Mouse (Mus musculus) neural tube, embryonic 15.5 days (tissue): ENCODE data around the gene Mtfr2. TPM values are rescaled to one million over a fixed set of nuclear protein-coding genes. Genes with fewer than 3 reads are reported as not detected.

ENCODE experiments used
- ATAC-seq: fragments of 200-750 bp; cut with Nextera tagmentation; 2 replicates; pipeline ENCODE4 v1.8.0; 2017; ENCODE audit warnings: mild to moderate bottlenecking, moderate TSS enrichment, moderate library complexity; ENCODE audit not compliant: low FRiP score
- H3K27ac ChIP-seq: fragments of 300-500 bp; sonication (generic); replicated peaks from 2 replicates; pipeline ENCODE4 v1.5.1; 2015; ENCODE audit warnings: mild to moderate bottlenecking, inconsistent platforms
- H3K27me3 ChIP-seq: fragments of 300-500 bp; sonication (generic); replicated peaks from 2 replicates; pipeline ENCODE4 v1.6.1; 2015; ENCODE audit warnings: inconsistent platforms
- H3K36me3 ChIP-seq: fragments of 300-500 bp; sonication (generic); 2 replicates; pipeline ENCODE4 v1.6.1; 2015; ENCODE audit warnings: inconsistent platforms
- H3K4me1 ChIP-seq: fragments of 300-500 bp; sonication (generic); 2 replicates; pipeline ENCODE4 v1.6.1; 2015; ENCODE audit warnings: inconsistent platforms
- H3K4me2 ChIP-seq: fragments of 300-500 bp; sonication (generic); 2 replicates; pipeline ENCODE4 v1.6.1; 2015; ENCODE audit warnings: inconsistent platforms, mild to moderate bottlenecking, moderate library complexity
- H3K4me3 ChIP-seq: fragments of 300-500 bp; sonication (generic); replicated peaks from 2 replicates; pipeline ENCODE4 v1.5.1; 2015; ENCODE audit warnings: mild to moderate bottlenecking, inconsistent platforms
- H3K9ac ChIP-seq: fragments of 300-500 bp; sonication (generic); replicated peaks from 2 replicates; pipeline ENCODE4 v1.6.1; 2015; ENCODE audit warnings: mild to moderate bottlenecking, inconsistent platforms
- H3K9me3 ChIP-seq: fragments of 300-500 bp; sonication (generic); replicated peaks from 2 replicates; pipeline ENCODE4 v1.6.1; 2016; ENCODE audit warnings: inconsistent platforms
- WGBS: fragments of 180-500 bp; shearing (Covaris S2); methylation state at CpG from one replicate; pipeline ENCODE4 v1.1.7; 2015; ENCODE audit warnings: mixed read lengths; 5-methylcytosine and 5-hydroxymethylcytosine counted together
- polyA plus RNA-seq: library from polyadenylated mRNA; unstranded; fragments of >200 nt; fragmentation: Nextera tagmentation; extraction: Ambion mirVana; gene quantifications from 2 replicates; pipeline ENCODE4 v1.2.1, GENCODE M21; 2015

Gene Mtfr2
- polyA plus RNA-seq, 1 experiment from 2014 or later, result 0.31 TPM

DNA sequence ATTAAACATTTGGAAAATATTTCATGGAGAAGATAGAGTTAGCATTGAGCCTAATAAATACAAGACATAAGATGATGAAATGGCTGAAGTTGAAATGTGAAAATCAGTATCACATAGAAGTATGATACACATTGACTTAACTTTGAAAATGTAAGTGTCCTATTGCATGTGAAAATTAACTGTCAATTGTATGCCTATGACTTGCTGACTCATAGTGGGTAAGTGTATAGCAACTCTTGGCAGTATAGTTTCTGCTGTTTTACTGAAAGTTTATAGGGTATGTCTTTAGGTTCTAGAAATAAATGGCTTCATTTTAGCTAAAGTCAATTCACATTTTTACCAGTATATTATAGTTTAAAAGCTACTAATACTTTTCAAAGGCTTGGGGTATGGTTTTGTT, 21.3 kb upstream of the Mtfr2 start:
- peaks cover 41% of the 10 kb centered on the region for H3K36me3 ChIP-seq
- no peak overlapping the region for H3K27ac ChIP-seq
- no peak for ATAC-seq

DNA sequence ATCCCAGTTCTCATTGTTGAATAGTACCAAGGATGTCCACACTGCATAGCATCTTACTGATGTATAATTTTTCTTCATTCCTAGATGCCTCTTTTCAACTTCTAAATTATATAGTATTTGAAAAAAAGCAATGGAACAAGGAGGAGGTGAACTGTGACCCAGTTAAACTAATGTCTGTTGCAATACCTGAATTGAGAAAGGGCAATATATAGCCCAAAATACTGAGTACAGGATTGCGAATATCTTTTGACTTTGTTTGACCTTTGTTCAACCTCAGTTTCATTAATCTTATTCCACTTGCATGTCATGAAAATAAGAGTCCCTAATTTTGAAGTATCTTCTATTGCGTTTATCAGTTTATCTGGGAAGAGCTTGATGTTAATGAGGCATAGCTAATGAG, 16.3 kb upstream of the Mtfr2 start:
- Histone ChIP-seq H3K4me3 (no peak overlapping the region), H3K36me3 (peaks cover 52% of the 10 kb centered on the region), H3K27me3 (no peaks in the 10 kb centered on the region), H3K9me3 (no peaks in the 10 kb centered on the region), H3K4me2 (no peak overlapping the region), H3K4me1 (no peaks in the 10 kb centered on the region), H3K9ac (no peak overlapping the region), H3K27ac (no peak overlapping the region)
- 69% methylated on average over 2 of the region's 2 CpGs for WGBS
- no peak for ATAC-seq

More for the DNA sequence above, 21.3 kb upstream of the Mtfr2 start:
- no peaks in the 10 kb centered on the region for H3K4me1 ChIP-seq
- no peaks in the 10 kb centered on the region for H3K9me3 ChIP-seq
- H3K27me3 ChIP-seq, result no peaks in the 10 kb centered on the region
- no peak overlapping the region for H3K9ac ChIP-seq
- H3K4me2 ChIP-seq, result no peak overlapping the region
- H3K4me3 ChIP-seq, result no peak overlapping the region

DNA sequence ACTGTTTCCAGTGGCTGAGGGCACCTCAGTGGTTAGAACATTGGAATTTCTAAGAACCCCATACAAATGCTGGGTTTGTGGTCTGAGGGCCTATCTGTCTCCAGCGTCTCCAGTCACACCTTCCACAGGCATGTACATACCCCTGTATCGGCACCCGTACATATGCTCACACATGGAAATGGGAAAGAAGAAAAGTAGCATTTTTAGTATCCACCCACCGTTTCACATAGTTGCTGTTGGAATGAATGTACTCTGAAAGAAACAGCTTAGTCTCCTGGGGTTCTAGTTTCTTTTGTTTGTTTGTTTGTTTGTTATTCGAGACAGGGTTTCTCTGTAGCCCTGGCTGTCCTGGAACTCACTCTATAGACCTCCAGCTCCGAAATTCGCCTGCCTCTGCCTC, 9.7 kb upstream of the Mtfr2 start:
- ATAC-seq, result no peak
- Histone ChIP-seq H3K9me3 (no peaks in the 10 kb centered on the region), H3K27ac (no peak overlapping the region), H3K9ac (no peak overlapping the region), H3K4me3 (no peak overlapping the region), H3K27me3 (no peaks in the 10 kb centered on the region), H3K36me3 (peaks cover 60% of the 10 kb centered on the region), H3K4me2 (no peak overlapping the region), H3K4me1 (no peaks in the 10 kb centered on the region)
- 91% methylated on average over 7 of the region's 7 CpGs for WGBS

DNA sequence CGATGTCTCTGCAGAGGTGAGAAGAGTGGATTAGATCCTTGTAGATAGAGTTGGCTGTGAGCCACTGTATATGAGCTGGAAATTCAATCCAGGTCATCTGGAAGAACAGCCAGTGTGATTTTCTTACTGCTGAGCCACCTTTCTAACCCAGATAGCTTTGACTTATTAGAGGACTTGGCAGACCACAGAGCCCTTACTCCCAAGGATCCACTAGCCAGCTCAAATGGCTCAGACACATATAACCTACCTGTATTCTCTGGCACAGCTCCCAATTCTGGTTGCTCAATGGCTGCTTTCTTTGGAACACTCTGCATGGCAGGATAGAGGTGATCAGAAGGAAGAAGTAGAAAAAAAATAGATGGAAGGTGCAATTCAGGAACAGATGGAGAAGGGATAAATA, 1.8 kb upstream of the Mtfr2 start:
- Histone ChIP-seq H3K4me2 (no peak overlapping the region), H3K9ac (no peak overlapping the region), H3K27me3 (no peaks in the 10 kb centered on the region), H3K9me3 (no peaks in the 10 kb centered on the region), H3K27ac (no peak overlapping the region), H3K4me1 (peaks cover 9% of the 10 kb centered on the region), H3K36me3 (peaks cover 34% of the 10 kb centered on the region), H3K4me3 (no peak overlapping the region)
- ATAC-seq, result no peak
- 79% methylated on average over 1 of the region's 1 CpGs for WGBS

DNA sequence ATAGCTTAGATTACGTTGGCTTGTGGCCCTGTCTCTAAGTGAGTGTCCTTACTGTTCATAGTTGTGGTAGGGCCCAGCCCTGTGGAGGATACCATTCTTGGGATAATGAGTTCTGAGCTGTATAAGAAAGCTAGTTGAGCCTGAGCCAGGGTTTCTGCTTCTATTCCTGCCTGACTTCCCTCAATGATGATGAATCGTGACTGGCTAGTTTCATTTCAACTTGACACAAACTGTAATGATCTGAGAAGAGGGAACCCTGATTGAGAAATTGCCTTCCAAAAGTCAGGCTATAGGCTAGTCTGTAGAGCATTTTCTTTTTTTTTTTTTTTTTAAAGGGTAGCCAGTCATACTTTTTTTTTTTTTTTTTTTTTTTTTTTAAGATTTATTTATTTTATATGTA, 1.3 kb downstream of the Mtfr2 start:
- H3K27ac ChIP-seq, result no peak overlapping the region
- no peak overlapping the region for H3K4me3 ChIP-seq
- no peak overlapping the region for H3K4me2 ChIP-seq
- ATAC-seq, result no peak
- 89% methylated on average over 2 of the region's 2 CpGs for WGBS
- no peak overlapping the region for H3K9ac ChIP-seq
- H3K36me3 ChIP-seq, result peaks cover 14% of the 10 kb centered on the region
- no peaks in the 10 kb centered on the region for H3K27me3 ChIP-seq
- no peaks in the 10 kb centered on the region for H3K9me3 ChIP-seq
- peaks cover 9% of the 10 kb centered on the region for H3K4me1 ChIP-seq

DNA sequence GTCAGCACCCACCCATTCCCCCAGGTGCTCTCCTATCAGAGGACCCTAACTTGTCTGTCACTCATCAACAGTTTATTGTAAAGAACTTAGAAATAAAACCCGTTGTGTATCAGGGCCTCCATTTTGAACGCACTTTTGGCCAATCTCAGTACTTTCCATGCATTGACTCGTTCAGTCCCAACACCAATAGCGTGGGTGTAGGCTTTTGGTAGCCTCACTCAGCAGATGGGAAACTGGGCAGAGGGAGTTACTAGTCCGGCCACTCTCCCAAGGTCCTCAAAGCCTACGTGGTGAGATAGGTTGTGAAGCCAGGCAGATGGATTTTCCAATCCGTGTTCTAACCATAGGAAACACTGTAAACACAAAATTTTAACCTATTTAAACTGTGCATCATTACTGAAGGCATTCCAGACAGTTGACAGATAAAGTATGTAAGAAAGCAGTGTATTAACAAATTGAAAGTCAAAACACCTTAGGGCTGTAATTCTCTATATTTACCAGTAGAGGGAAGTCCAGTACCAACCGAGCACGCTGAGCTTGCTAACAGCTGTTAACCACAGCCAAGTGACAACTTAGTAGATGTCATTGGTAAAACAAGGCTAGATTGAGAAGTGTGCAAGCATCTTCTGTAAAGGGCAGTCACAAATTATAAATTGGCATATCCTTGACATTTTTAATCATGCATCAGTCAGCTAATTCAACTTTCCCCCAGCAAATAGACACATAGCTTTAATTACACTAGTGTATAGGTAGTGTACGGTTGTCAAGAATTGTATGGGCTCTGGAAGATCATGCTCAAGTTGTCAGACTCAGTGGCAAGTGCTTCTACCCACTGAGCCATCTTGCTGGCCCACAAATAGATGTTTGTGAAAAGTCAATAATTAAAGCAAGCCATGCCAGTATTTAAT, 14.2 kb downstream of the Mtfr2 start:
- no peak overlapping the region for H3K9ac ChIP-seq
- H3K4me3 ChIP-seq, result no peak overlapping the region
- WGBS, result 62% methylated on average over 10 of the region's 10 CpGs

DNA sequence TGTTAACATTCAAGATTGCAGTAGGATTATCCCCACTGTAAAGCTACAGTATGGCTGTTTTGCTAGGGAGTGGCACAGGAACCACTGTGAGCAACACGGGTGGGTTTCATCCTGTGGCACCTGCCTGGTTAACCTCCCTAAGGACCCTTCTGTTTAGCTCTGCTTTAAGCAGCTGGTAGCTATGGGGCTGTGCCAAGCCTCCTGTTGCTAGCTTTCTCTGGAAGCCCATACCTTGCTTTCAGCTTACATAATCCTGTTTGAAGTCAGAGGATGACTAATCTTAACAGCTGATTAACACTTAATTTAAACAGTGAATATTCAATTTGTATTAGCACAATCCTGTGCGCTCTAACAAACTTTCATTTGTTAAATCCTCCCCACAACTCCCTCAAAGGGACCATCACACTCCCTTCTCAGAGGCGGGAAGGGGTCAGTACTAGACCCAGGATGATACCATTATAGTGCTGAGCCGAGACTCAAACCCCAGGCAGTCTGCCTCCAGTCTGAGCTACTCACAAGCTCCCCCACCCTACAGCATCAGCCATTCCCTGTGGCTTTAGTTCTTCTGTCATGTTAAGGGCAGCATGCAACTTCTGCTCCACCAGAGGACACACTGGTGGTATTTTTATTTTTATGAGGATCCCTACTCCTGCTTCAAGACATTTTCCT, 15.0 kb downstream of the Mtfr2 start:
- Histone ChIP-seq H3K9me3 (no peaks in the 10 kb centered on the region), H3K36me3 (no peaks in the 10 kb centered on the region), H3K4me2 (no peak overlapping the region), H3K4me3 (no peak overlapping the region), H3K9ac (no peak overlapping the region), H3K27me3 (no peaks in the 10 kb centered on the region), H3K27ac (no peak overlapping the region), H3K4me1 (no peaks in the 10 kb centered on the region)
- peak; percentile 28; the same call in 1 of the 2 replicates for ATAC-seq
- WGBS, result 74% methylated on average over 4 of the region's 4 CpGs

More for the DNA sequence above, 14.2 kb downstream of the Mtfr2 start:
- no peak overlapping the region for H3K27ac ChIP-seq
- H3K4me1 ChIP-seq, result no peaks in the 10 kb centered on the region
- no peaks in the 10 kb centered on the region for H3K36me3 ChIP-seq
- H3K4me2 ChIP-seq, result no peak overlapping the region
- H3K9me3 ChIP-seq, result no peaks in the 10 kb centered on the region
- H3K27me3 ChIP-seq, result no peaks in the 10 kb centered on the region
- ATAC-seq, result peak; percentile 87

DNA sequence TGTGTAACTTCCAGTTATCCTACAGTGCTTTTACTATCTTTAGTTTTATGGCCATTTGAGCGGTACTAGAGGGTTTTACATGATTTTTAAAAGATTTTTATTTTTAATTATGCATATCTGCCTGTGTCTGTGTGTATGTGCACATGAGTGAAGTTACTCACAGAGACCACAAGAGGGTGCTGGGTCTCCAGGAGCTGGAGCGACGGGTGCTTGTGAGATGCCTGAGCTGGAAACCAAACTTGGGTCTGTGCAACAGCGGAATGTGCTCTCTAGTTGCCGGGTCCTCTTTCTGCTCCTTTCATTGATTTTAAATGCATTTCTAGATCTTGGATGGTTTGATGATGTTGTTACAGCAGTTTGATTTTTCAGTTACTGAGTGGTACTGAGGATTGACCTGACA, 24.5 kb downstream of the Mtfr2 start:
- Histone ChIP-seq H3K27ac (no peak overlapping the region), H3K9me3 (no peaks in the 10 kb centered on the region), H3K27me3 (no peaks in the 10 kb centered on the region), H3K4me2 (no peak overlapping the region), H3K36me3 (no peaks in the 10 kb centered on the region), H3K4me1 (no peaks in the 10 kb centered on the region), H3K9ac (no peak overlapping the region), H3K4me3 (no peak overlapping the region)
- no peak for ATAC-seq
- WGBS, result 92% methylated on average over 5 of the region's 5 CpGs

DNA sequence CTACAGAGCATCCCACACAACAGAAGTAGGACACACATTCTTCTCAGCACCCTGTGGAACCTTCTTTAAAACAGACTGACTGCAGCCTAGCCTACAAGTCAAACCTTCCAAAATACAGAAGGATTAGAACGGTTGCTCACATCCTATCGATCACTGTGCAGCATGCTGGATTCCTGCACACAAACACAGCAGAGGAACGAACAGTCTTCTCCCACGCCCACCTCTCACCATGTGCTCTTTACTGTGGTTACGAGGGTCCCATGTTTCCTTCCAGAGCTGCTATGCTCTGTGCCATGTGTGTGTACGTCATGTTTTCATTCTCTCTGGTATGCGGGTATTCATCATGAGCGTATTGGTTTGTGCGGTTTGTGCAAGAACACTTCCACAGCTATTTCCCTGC, 30.1 kb downstream of the Mtfr2 start:
- H3K27ac ChIP-seq, result no peak overlapping the region

DNA sequence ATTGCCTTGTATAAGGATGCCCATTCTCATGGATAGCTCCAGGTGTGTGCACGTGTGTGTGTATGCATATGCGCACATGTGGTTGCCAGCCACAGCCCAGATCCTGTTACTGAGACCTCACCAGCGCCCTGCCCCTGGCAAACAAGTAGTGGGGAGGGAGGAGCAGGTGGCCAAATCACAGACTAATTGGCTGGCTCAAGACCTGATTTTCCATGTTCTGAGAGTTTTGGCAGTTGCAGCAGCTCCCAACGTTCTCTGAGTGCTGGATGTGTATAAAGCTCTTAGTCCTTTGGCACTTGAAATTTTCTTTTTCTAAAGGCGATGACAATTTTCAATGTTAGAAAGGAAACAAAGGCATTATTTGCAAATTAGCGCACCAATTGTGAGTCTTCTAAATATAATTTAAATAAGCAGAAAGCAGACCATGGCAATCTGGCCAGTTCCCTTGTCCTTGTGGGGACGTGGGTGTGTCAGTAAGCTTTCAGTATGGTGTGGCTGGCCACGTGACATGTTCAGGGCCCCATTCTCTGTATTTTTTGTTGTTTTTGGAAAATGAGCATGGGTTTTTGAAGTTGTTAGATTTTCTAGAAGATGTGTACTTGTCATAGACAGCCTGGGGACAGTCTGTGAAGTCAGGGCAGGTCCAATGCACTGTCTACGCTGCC, 31.6 kb downstream of the Mtfr2 start:
- Histone ChIP-seq H3K36me3 (no peaks in the 10 kb centered on the region), H3K9ac (no peak overlapping the region), H3K27me3 (no peaks in the 10 kb centered on the region), H3K4me2 (no peak overlapping the region), H3K27ac (no peak overlapping the region), H3K4me1 (peaks cover 11% of the 10 kb centered on the region; the same call in 1 of the 2 replicates), H3K4me3 (no peak overlapping the region), H3K9me3 (no peaks in the 10 kb centered on the region)
- ATAC-seq, result no peak
- WGBS, result 85% methylated on average over 9 of the region's 9 CpGs

More for the DNA sequence above, 30.1 kb downstream of the Mtfr2 start:
- WGBS, result 93% methylated on average over 9 of the region's 9 CpGs
- no peaks in the 10 kb centered on the region for H3K27me3 ChIP-seq
- 0 out of 2 replicates have a peak, but pooled peaks cover 5% of the 10 kb centered on the region for H3K4me1 ChIP-seq
- no peak overlapping the region for H3K4me3 ChIP-seq
- no peak overlapping the region for H3K9ac ChIP-seq
- ATAC-seq, result no peak
- no peaks in the 10 kb centered on the region for H3K9me3 ChIP-seq
- H3K36me3 ChIP-seq, result no peaks in the 10 kb centered on the region
- no peak overlapping the region for H3K4me2 ChIP-seq

DNA sequence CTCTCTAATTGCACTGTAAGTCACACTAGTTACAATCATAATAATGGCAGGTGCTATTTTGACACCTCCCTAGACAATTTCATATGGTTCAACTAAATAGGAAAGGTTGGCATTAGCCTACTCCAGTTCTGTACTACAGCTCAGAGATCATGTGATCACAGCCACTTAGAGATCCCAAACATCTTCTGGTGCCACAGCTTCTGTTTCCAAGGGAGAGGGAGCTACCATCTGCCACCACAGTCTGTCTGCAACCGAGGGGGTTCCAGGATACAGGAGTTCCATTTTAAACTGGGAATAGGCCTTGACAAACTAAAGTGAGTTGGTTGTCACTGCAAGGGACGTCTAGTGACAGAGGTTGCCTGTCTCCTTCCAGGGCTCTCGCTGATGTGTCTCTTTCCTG, 33.2 kb downstream of the Mtfr2 start:
- ATAC-seq, result no peak
- no peak overlapping the region for H3K4me2 ChIP-seq
- 82% methylated on average over 3 of the region's 3 CpGs for WGBS

More for the DNA sequence above, 33.2 kb downstream of the Mtfr2 start:
- Histone ChIP-seq H3K27me3 (no peaks in the 10 kb centered on the region), H3K27ac (no peak overlapping the region), H3K4me3 (no peak overlapping the region), H3K9ac (no peak overlapping the region), H3K9me3 (no peaks in the 10 kb centered on the region), H3K4me1 (peaks cover 11% of the 10 kb centered on the region; the same call in 1 of the 2 replicates), H3K36me3 (no peaks in the 10 kb centered on the region)
